Mouse (Mus musculus) v-Abl transformed pro-B cells (cell line): ENCODE results near the gene Jup.

ENCODE experiments used
- in situ Hi-C, 2 experiments: fragments of 400-800 bp; cut with MboI; formaldehyde crosslinking; loops; one replicate each; pipeline ENCODE4 v1.15.1; 2025; ENCODE audit not compliant: unreplicated experiment in 2 of 2

The Jup gene

GRCm38 (mm10) chr11:100408835-100409462 lies 11.4 kb upstream of the Jup start:
- in situ Hi-C loops = loop anchor here (5.0 kb wide), 2 partner anchors 42 to 47 kb away; no protein-coding TSS in a partner anchor

- in situ Hi-C loops = loop anchor here (5.0 kb wide), 2 partner anchors 41 to 46 kb away; no protein-coding TSS in a partner anchor
These were observed 10.7 kb upstream of the Jup start for GRCm38 (mm10) chr11:100408076-100408834.

GRCm38 (mm10) chr11:100406995-100407705 lies 9.6 kb upstream of the Jup start:
- in situ Hi-C loops = loop anchor here (5.0 kb wide), 2 partner anchors 40 to 45 kb away; no protein-coding TSS in a partner anchor

- in situ Hi-C loops = loop anchor here (5.0 kb wide), 2 partner anchors 39 to 44 kb away; no protein-coding TSS in a partner anchor
These were observed 8.7 kb upstream of the Jup start for GRCm38 (mm10) chr11:100406273-100406672.

- in situ Hi-C loops = loop anchor here (5.0 kb wide), 2 partner anchors 37 to 42 kb away; no protein-coding TSS in a partner anchor
These were observed 7.0 kb upstream of the Jup start for GRCm38 (mm10) chr11:100404456-100405074.

GRCm38 (mm10) chr11:100403445-100404134 lies 6.0 kb upstream of the Jup start:
- in situ Hi-C loops = no loop called here

- in situ Hi-C loops = no loop called here
These were observed 5.1 kb upstream of the Jup start for GRCm38 (mm10) chr11:100402682-100403081.

GRCm38 (mm10) chr11:100402240-100402639 lies 4.7 kb upstream of the Jup start:
- in situ Hi-C loops = no loop called here

GRCm38 (mm10) chr11:100400842-100401241 lies 3.3 kb upstream of the Jup start:
- in situ Hi-C loops = no loop called here

GRCm38 (mm10) chr11:100399727-100400538 lies 2.4 kb upstream of the Jup start:
- in situ Hi-C loops = no loop called here

GRCm38 (mm10) chr11:100399320-100399719 lies 1.8 kb upstream of the Jup start:
- in situ Hi-C loops = no loop called here

GRCm38 (mm10) chr11:100398517-100398916 lies 954 bp upstream of the Jup start:
- in situ Hi-C loops = no loop called here

- in situ Hi-C loops = no loop called here
These were observed 520 bp downstream of the Jup start for GRCm38 (mm10) chr11:100396886-100397599.

- in situ Hi-C loops = no loop called here
These were observed 1.5 kb downstream of the Jup start for GRCm38 (mm10) chr11:100395861-100396631.

GRCm38 (mm10) chr11:100395200-100395599 lies 2.4 kb downstream of the Jup start:
- in situ Hi-C loops = no loop called here

- in situ Hi-C loops = no loop called here
These were observed 3.0 kb downstream of the Jup start for GRCm38 (mm10) chr11:100394353-100395074.

- in situ Hi-C loops = no loop called here
These were observed 3.8 kb downstream of the Jup start for GRCm38 (mm10) chr11:100393733-100394132.
